Mouse (Mus musculus) neural tube, embryonic 14.5 days (tissue): ENCODE results near the gene Trib3. TPM values are rescaled to one million over a fixed set of nuclear protein-coding genes. Genes with fewer than 3 reads are reported as not detected.

Experiments used
- polyA plus RNA-seq: library from polyadenylated mRNA; unstranded; fragments of >200 nt; fragmentation: Nextera tagmentation; extraction: Ambion mirVana; gene quantifications from 2 replicates; pipeline ENCODE4 v1.2.1, GENCODE M21; 2014

The Trib3 gene
- polyA plus RNA-seq, 1 experiment from 2014 or later: 1.1 TPM

Other genes with a start within 250 kb of the Trib3 start
- gene Srxn1, start 238.5 kb downstream of the Trib3 start, polyA plus RNA-seq: 22.5 and 23.4 TPM in 2 replicates
- 1.3 and 3.3 TPM in 2 replicates for gene Tcf15, start 200.5 kb downstream of the Trib3 start, polyA plus RNA-seq
- 94.7 and 155 TPM in 2 replicates for gene Csnk2a1, start 117.2 kb downstream of the Trib3 start, polyA plus RNA-seq
- 28.0 and 33.9 TPM in 2 replicates for gene Tbc1d20, start 50.2 kb downstream of the Trib3 start, polyA plus RNA-seq
- 98.5 and 107 TPM in 2 replicates for gene Rbck1, start 11.4 kb downstream of the Trib3 start, polyA plus RNA-seq
- 42.9 and 54.4 TPM in 2 replicates for gene Nrsn2, start 32.6 kb upstream of the Trib3 start, polyA plus RNA-seq
- gene Sox12, start 54.0 kb upstream of the Trib3 start, polyA plus RNA-seq: 19.2 and 19.7 TPM in 2 replicates
- gene Zcchc3, start 71.0 kb upstream of the Trib3 start, polyA plus RNA-seq: 14.5 and 18.0 TPM in 2 replicates
- gene 6820408C15Rik, start 71.6 kb upstream of the Trib3 start, polyA plus RNA-seq: 0.87 and 0.99 TPM in 2 replicates
- gene Defb23, start 120.6 kb upstream of the Trib3 start, polyA plus RNA-seq: not detected in 2 replicates
- not detected in 2 replicates for gene Defb20, start 133.0 kb upstream of the Trib3 start, polyA plus RNA-seq
- not detected in 2 replicates for gene Defb22, start 146.1 kb upstream of the Trib3 start, polyA plus RNA-seq
- gene Defb26, start 167.7 kb upstream of the Trib3 start, polyA plus RNA-seq: not detected in 2 replicates
- gene Defb28, start 174.2 kb upstream of the Trib3 start, polyA plus RNA-seq: not detected in 2 replicates
- not detected in 2 replicates for gene Defb29, start 196.1 kb upstream of the Trib3 start, polyA plus RNA-seq
- not detected in 2 replicates for gene Gm17416, start 225.3 kb upstream of the Trib3 start, polyA plus RNA-seq
- gene Defb21, start 228.7 kb upstream of the Trib3 start, polyA plus RNA-seq: not detected in 2 replicates
- gene Defb19, start 236.3 kb upstream of the Trib3 start, polyA plus RNA-seq: not detected in 2 replicates